Mouse (Mus musculus) lung, postnatal 0 days (tissue): ENCODE measurements around the gene Nup133. TPM values are rescaled to one million over a fixed set of nuclear protein-coding genes. Genes with fewer than 3 reads are reported as not detected.

Experiments
- ATAC-seq: fragments of 200-750 bp; cut with Nextera tagmentation; 2 replicates; pipeline ENCODE4 v1.8.0; 2017; ENCODE audit warnings: moderate library complexity
- DNase-seq: peaks from one replicate; pipeline ENCODE4 v3.0.0-alpha.2; 2016; ENCODE audit warnings: low spot score
- H3K27ac ChIP-seq: fragments of 300-500 bp; sonication (generic); 2 replicates; pipeline ENCODE4 v1.5.1; 2014; ENCODE audit warnings: antibody characterized with exemption, mild to moderate bottlenecking, low read length, mixed read lengths
- H3K27me3 ChIP-seq: fragments of 300-500 bp; sonication (generic); replicated peaks from 2 replicates; pipeline ENCODE4 v1.6.1; 2014; ENCODE audit warnings: low read length, mixed read lengths; ENCODE audit not compliant: insufficient read depth
- H3K36me3 ChIP-seq: fragments of 300-500 bp; sonication (generic); 2 replicates; pipeline ENCODE4 v1.6.1; 2014; ENCODE audit warnings: low read length, mixed read lengths; ENCODE audit not compliant: insufficient read depth
- H3K4me1 ChIP-seq: fragments of 300-500 bp; sonication (generic); 2 replicates; pipeline ENCODE4 v1.6.1; 2014; ENCODE audit warnings: antibody characterized with exemption, low read depth, low read length, mixed read lengths; ENCODE audit not compliant: insufficient read depth
- H3K4me2 ChIP-seq: fragments of 300-500 bp; sonication (generic); replicated peaks from 2 replicates; pipeline ENCODE4 v1.6.1; 2014; ENCODE audit warnings: low read depth, mild to moderate bottlenecking, low read length, moderate library complexity, mixed read lengths
- H3K4me3 ChIP-seq: fragments of 300-500 bp; sonication (generic); 2 replicates; pipeline ENCODE4 v1.5.1; 2014; ENCODE audit warnings: low read depth, low read length
- H3K9ac ChIP-seq: fragments of 300-500 bp; sonication (generic); replicated peaks from 2 replicates; pipeline ENCODE4 v1.6.1; 2014; ENCODE audit warnings: low read depth, mild to moderate bottlenecking
- H3K9me3 ChIP-seq: fragments of 300-500 bp; sonication (generic); 2 replicates; pipeline ENCODE4 v1.6.1; 2016; ENCODE audit warnings: low read length, mixed read lengths
- CTCF ChIP-seq: IDR thresholded peaks from 2 replicates; pipeline ENCODE4 v1.5.1; 2016; ENCODE audit warnings: antibody characterized with exemption, mild to moderate bottlenecking
- EP300 ChIP-seq: IDR thresholded peaks from 2 replicates; pipeline ENCODE4 v1.6.1; 2016; ENCODE audit warnings: antibody characterized with exemption, mild to moderate bottlenecking, control low read depth
- WGBS: fragments of 180-500 bp; shearing (Covaris S2); extraction: QIAGEN DNeasy Blood & Tissue Kit; methylation state at CpG from one replicate; pipeline ENCODE4 v1.1.7; 2014; 5-methylcytosine and 5-hydroxymethylcytosine counted together
- polyA plus RNA-seq: library from polyadenylated mRNA; unstranded; fragments of >200 nt; fragmentation: Nextera tagmentation; extraction: Ambion mirVana; gene quantifications from 2 replicates; pipeline ENCODE4 v1.2.1, GENCODE M21; 2015

Nup133 gene
- polyA plus RNA-seq, 1 experiment from 2014 or later = 10.8 TPM

GRCm38 (mm10) chr8:123860386-123860785 is 88.7 kb downstream of the Nup133 start:
- Histone ChIP-seq H3K36me3 (no peaks in the 10 kb centered on the region), H3K9ac (no peak overlapping the region), H3K9me3 (no peaks in the 10 kb centered on the region), H3K27ac (no peak overlapping the region), H3K4me3 (peak overlapping the region; percentile 76), H3K27me3 (0 out of 2 replicates have a peak, but pooled peaks cover 3% of the 10 kb centered on the region), H3K4me1 (no peaks in the 10 kb centered on the region), H3K4me2 (peak overlapping the region; percentile 99; the same call in 1 of the 2 replicates)
- TF ChIP-seq CTCF = no peak
- peak; percentile 54 for DNase-seq
- 63% methylated on average over 4 of the region's 4 CpGs for WGBS
- no peak for ATAC-seq

GRCm38 (mm10) chr8:123859648-123860259 is 89.3 kb downstream of the Nup133 start, which contains the start of gene Ccsap:
Gene Ccsap (minus strand): TSS chr8:123860209.
- no peaks in the 10 kb centered on the region for H3K9me3 ChIP-seq
- TF ChIP-seq CTCF (no peak), EP300 (no peak)
- 0 out of 2 replicates have a peak, but pooled peaks cover 3% of the 10 kb centered on the region for H3K27me3 ChIP-seq
- H3K4me3 ChIP-seq = peak within 1 kb of the TSS; percentile 76
- ATAC-seq (peak; percentile 60), DNase-seq (peak; percentile 52)
- no peaks in the 10 kb centered on the region for H3K4me1 ChIP-seq
- no peaks in the 10 kb centered on the region for H3K36me3 ChIP-seq
- under 1% methylated on average over 43 of the region's 48 CpGs for WGBS
- peak within 1 kb of the TSS; percentile 99 for H3K4me2 ChIP-seq
- H3K27ac ChIP-seq = peak within 1 kb of the TSS; percentile 51; the same call in 1 of the 2 replicates
- peak within 1 kb of the TSS; percentile 51 for H3K9ac ChIP-seq

DNA sequence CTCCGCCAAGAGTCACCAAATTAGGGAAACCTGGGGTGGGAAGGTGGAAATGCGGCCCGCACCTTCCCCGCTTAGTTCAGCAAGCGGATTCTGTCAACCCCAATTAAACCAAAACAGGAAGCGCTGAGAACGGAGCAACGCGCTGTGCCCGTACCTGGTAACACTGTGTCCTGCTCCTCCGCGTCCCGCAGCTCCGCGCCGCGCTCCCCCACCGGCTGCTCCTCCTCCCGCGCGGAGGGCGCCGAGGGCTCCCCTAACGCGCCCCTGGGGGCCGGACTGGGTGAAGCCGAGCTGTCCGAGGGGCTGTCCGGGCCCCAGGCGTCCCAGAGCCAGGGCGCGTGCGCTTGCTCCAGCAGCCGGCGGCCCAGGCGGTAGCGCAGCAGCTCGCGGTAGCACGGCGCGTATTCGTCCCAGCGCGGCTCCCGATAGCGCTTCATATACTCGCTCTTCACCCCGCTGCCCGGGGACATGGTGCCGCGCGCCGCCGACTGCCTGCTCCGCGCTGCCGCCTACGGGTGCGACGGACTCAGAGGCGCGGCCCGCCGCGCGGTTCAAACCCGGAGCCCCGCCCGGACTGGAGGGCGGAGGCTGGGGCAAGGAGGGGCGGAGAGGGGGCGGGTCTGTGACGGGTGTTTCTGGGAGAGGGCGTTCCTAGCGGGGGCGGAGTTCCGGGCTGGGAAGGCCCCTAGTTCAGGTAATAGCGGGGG is 90.0 kb downstream of the Nup133 start:
- no peaks in the 10 kb centered on the region for H3K36me3 ChIP-seq
- peak overlapping the region; percentile 99 for H3K4me2 ChIP-seq
- peak; percentile 94 for DNase-seq
- peak overlapping the region; percentile 51 for H3K9ac ChIP-seq
- H3K27me3 ChIP-seq = 0 out of 2 replicates have a peak, but pooled peaks cover 3% of the 10 kb centered on the region
- H3K9me3 ChIP-seq = no peaks in the 10 kb centered on the region
- no peaks in the 10 kb centered on the region for H3K4me1 ChIP-seq
- peak overlapping the region; percentile 76 for H3K4me3 ChIP-seq
- H3K27ac ChIP-seq = peak overlapping the region; percentile 51; the same call in 1 of the 2 replicates
- peak; percentile 99 for ATAC-seq
- TF ChIP-seq EP300 = no peak
- TF ChIP-seq CTCF = peak; percentile 59
- 4% methylated on average over 63 of the region's 79 CpGs for WGBS

GRCm38 (mm10) chr8:123858574-123858940 is 90.5 kb downstream of the Nup133 start:
- under 1% methylated on average over 17 of the region's 17 CpGs for WGBS
- Histone ChIP-seq H3K9ac (peak overlapping the region; percentile 51), H3K9me3 (no peaks in the 10 kb centered on the region), H3K4me1 (no peaks in the 10 kb centered on the region), H3K4me3 (peak overlapping the region; percentile 76), H3K27me3 (0 out of 2 replicates have a peak, but pooled peaks cover 3% of the 10 kb centered on the region), H3K4me2 (peak overlapping the region; percentile 99), H3K27ac (no peak overlapping the region), H3K36me3 (no peaks in the 10 kb centered on the region)
- peak; percentile 32 for DNase-seq
- no peak for ATAC-seq
- TF ChIP-seq EP300 (no peak), CTCF (no peak; the same call in 1 of the 2 replicates)

GRCm38 (mm10) chr8:123857361-123857760 is 91.7 kb downstream of the Nup133 start:
- H3K27ac ChIP-seq = no peak overlapping the region
- H3K4me3 ChIP-seq = no peak overlapping the region
- H3K9me3 ChIP-seq = no peaks in the 10 kb centered on the region
- WGBS = 70% methylated on average over 3 of the region's 3 CpGs
- DNase-seq = no peak
- H3K4me2 ChIP-seq = no peak overlapping the region
- no peak for TF ChIP-seq CTCF
- TF ChIP-seq EP300 = no peak
- no peaks in the 10 kb centered on the region for H3K4me1 ChIP-seq
- H3K36me3 ChIP-seq = no peaks in the 10 kb centered on the region
- H3K27me3 ChIP-seq = 0 out of 2 replicates have a peak, but pooled peaks cover 3% of the 10 kb centered on the region
- H3K9ac ChIP-seq = no peak overlapping the region
- no peak for ATAC-seq

DNA sequence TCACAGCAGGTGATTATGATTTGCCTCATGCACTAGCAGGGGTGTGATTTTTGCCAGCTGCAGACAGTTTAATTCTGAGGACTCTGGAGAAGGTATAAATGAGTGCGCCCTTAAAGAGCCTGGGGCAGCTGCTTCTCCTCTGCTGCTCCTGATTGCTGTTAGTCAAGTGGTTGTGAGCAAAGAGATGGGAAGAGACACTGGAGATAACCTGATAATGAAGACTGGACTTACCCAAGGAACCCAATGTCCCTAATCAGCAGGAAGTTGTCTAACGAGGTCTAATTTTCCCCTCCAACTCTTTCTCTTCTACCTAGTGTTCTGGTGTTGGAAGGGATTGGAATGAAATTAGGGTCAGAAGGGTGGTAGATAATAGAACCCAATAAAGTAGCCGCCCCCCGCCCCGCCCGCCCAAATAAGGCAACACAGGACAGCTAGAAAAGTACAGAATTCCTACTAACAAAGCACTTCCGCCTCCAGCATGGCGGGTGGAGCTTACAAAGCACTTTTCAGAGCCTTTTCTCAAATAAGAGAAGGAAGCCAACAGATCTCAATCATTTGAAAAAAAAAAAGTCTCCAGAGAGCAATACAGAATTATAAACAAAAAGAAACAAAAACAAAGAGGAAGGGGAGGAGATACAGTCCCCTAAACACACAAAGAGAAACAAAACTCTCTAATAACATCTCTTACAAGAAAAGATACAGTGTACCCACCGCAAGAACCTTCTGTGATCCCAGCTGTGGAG is 94.2 kb downstream of the Nup133 start:
- H3K4me1 ChIP-seq = no peaks in the 10 kb centered on the region
- no peak for TF ChIP-seq CTCF
- TF ChIP-seq EP300 = no peak
- H3K36me3 ChIP-seq = no peaks in the 10 kb centered on the region
- H3K27me3 ChIP-seq = no peaks in the 10 kb centered on the region
- no peaks in the 10 kb centered on the region for H3K9me3 ChIP-seq
- no peak overlapping the region for H3K9ac ChIP-seq
- 86% methylated on average over 9 of the region's 9 CpGs for WGBS
- ATAC-seq (no peak), DNase-seq (no peak)
- H3K4me2 ChIP-seq = no peak overlapping the region
- no peak overlapping the region for H3K27ac ChIP-seq
- no peak overlapping the region for H3K4me3 ChIP-seq
